Mouse (Mus musculus) brain, embryonic 14.5 days (tissue): ENCODE measurements at regions not wholly inside any gene's neighbourhood (a gene's known extent, or its start where the extent isn't known, plus 50 kb on each side); places are given as distances from the start of the nearest gene placed in this dataset.
A peak's percentile ranks its signal among the peaks of the same experiment; 100 is the strongest.

Source experiments
- DNase-seq: peaks from one replicate; pipeline ENCODE4 v3.0.0-alpha.2; 2011; ENCODE audit warnings: low read depth
- CTCF ChIP-seq: fragments of 200-500 bp; IDR thresholded peaks from 2 replicates; pipeline ENCODE4 v1.5.1; 2012; ENCODE audit warnings: inconsistent platforms, mild to moderate bottlenecking, moderate library complexity, borderline replicate concordance; ENCODE audit not compliant: insufficient read depth, insufficient read length; ENCODE audit errors: extremely low read depth
- POLR2A ChIP-seq: fragments of 200-500 bp; IDR thresholded peaks from 2 replicates; pipeline ENCODE4 v1.6.1; 2012; ENCODE audit warnings: mild to moderate bottlenecking, inconsistent platforms, borderline replicate concordance; ENCODE audit not compliant: poor library complexity, insufficient read depth, insufficient read length, severe bottlenecking; ENCODE audit errors: extremely low read depth

DNA sequence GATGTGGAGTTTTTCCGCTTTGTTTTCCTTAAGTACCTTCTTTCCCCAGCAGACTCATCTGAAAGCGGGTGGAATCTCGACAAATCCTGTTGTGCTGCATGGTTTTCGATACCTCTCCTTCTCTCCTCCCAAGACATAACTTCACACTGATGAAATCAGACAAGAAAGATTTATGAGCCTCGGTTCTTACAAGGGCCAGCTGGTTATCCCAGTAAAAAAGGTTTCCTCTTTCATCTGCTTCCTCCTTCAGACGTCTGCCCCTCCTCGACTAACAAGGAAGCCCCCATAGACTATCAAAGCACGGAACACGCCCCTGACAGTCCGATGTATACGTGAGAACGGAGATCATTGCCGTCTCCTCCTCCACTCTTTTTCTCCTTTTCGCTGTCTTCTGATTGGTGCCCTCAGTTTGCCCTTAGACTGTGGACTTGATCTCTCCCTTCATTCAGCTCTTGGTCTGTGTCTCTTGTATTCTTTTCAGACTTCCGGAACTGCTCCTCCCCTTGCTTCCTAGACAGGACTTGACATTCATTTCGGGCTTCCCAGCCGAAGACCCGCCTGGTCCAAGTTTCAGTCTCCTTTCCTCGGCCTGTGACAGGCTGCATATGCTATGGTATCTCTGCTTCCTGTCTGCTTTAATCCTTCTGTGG, 474.4 kb downstream of the Klf5 start:
- TF ChIP-seq CTCF (no peak), POLR2A (no peak)
- DNase-seq: no peak

DNA sequence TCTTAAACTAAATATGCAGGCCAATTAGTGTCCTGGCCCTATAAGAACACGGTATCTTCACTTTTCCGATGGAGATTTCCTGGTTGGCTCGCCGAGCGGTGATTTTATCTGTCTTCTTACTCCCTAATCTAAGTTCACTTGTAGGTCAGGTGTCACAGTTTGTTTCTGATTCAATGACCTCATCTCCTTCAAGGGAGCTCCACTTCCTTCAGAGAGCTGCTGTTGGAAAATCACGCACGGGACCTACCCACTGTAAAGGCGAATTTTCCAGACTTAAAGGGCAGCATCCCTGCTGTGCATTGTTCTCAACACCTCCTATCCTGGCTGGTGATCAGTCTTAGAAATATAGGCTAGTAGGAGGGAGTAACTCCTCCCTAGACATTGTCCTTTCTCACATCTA, 480.0 kb downstream of the Klf5 start:
- TF ChIP-seq CTCF: no peak
- TF ChIP-seq POLR2A: no peak
- DNase-seq: no peak

DNA sequence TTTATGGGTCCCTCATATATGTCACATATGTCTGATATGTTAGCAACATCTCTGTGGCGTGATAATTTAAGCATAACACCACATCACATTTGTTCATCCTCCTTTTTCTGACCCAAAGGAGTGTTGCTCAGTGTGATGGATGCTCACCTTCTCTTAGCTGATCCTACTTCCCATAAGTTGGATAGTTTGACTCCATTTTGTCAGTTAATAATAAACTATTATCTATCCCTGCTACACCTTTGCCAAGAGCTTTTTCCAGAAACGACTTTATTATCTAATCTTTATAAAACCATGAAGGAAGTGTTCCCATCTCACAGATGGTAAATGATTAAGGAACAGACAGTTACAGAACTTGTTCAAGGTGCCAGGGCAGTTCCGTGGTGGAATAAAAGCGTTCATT, 480.5 kb downstream of the Klf5 start:
- TF ChIP-seq CTCF (no peak), POLR2A (no peak)
- no peak for DNase-seq

DNA sequence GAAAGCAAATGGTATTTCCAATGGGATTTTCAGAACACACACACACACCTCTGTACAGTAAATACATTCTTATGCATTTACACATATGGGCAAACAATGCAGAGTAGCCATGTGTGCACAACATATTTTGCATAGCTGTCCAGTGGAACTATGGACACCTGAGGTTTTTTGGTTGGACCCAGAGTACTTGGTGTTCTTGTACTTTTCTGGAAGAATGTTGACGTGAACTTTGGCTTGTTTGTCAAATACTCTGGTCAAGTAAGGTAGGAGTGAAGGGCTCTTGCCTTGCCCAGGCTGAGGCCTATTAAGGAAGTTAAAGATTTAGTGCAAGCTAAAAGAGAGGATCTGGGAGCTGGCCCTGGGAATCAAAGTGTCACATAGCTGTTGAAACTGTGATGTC, 485.2 kb downstream of the Klf5 start:
- no peak for DNase-seq
- TF ChIP-seq POLR2A (no peak), CTCF (no peak)

DNA sequence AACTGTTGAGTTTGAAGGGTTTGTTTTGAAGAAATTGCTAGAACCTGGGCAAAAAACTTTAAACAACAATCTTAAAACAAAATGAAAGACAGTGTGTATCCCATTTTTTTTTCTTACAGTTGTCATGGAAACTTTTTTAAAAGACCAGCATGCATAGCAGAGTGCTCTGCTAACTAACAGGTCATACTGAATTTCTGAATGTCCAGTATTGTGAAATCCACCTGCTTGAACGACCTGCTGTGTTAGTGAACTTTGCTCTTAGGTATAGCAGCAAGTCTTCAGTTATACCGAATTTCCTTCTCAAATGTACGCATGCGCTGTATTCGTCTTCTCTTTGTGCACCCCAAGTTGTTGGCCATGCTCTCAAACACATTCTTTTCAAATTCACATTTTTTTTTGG, 486.6 kb downstream of the Klf5 start:
- no peak for TF ChIP-seq POLR2A
- no peak for TF ChIP-seq CTCF
- DNase-seq: no peak

DNA sequence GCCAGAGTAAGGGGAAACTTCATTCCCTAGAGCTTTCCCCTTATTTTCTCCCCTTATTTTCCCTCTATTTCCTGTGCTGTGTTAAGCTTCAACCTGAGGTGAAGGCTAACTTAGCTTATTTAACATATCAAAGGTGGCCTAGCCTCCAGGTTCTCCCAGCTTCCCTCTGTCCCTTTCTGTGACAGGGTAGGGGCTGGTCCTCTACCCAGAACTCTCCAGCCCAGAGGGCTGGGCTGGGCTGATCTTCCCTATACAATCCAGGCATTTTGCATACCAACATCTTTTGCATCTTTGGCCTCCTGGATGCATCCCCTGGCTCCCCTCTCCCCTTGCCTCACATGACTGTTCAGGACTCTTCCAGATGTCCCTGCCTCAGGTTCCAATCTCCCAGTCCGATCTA, 487.9 kb downstream of the Klf5 start:
- DNase-seq: no peak

DNA sequence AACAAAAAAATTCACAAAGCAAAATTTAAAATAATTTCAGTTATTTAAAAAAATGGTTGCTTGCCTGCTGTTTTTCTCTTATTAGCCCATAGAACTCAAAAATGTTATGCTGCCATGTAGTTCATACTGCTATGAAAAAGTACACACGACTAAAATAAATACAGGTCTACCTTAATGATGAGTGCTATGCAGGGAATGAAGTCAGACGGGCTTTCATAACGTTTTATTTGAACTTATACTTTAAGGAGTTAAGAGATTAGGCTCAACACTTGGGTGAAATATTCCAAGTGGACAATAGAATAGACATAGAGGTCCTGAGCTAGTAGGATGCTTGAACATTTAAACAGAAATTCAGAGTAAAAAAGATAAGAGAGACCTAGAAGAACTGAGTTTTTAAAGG, 489.7 kb downstream of the Klf5 start:
- TF ChIP-seq POLR2A (no peak), CTCF (no peak)
- DNase-seq: no peak

More for the DNA sequence above, 487.9 kb downstream of the Klf5 start:
- TF ChIP-seq CTCF (no peak), POLR2A (no peak)

DNA sequence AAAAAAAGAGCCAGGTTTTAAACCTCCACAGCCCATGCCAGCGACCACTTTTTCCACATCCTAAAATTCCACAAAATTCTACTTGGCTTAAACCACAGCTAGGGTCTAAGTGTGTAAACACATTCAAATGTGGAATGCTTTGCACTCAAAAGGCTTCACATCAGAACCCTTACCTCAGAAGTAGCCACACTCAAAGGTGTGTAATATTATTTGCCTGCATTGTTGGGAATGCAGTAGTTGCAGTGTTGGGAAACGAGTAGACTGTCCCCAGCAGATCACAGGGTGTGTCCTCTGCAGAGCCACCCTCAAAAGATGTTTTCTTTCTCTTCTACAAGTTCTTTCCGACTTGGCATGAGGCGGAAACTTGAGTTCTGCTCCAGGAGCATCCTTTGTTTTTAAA, 488.2 kb downstream of the Klf12 start:
- TF ChIP-seq CTCF (no peak), POLR2A (no peak)

DNA sequence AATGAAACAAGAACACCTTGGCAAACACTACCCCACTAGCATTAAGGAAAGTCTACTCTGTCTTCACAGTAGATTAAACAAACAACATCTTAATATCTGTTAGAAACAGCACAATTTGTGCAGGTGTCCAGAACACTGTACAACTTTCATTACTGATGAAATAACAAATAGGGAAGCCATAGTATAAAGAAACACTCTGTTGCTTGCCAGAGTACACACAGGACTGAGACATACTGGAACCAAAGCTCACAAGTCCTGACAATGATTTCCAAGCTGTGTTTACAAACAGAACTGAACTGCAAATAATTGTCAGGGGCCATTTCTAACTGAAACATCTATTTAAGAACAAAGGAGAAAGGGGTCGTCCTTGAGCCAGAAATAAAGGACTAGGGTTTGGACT, 478.4 kb downstream of the Klf12 start:
- TF ChIP-seq POLR2A (no peak), CTCF (no peak)

More for the DNA sequence above, 488.2 kb downstream of the Klf12 start:
- no peak for DNase-seq

DNA sequence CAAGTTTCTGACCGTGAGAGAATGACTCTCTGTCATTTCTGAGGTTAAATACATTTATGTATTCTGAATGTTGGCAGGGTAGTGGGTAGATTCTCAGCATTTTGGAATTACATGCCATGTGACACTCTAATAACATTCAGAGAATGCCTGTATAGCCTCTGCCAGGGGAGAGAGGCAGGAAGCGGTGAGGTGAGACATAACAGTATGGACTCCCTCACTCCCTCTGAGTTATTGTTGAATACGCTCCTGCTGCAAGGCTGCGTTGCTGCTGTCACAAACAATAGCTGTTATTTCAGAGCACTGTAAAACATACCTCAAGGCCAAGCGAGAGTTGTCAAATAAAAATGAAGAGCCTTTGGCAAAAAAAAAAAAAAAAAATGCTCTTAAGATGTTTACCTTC, 477.9 kb downstream of the Klf12 start:
- peak; percentile 48 for DNase-seq

More for the DNA sequence above, 478.4 kb downstream of the Klf12 start:
- DNase-seq: no peak

DNA sequence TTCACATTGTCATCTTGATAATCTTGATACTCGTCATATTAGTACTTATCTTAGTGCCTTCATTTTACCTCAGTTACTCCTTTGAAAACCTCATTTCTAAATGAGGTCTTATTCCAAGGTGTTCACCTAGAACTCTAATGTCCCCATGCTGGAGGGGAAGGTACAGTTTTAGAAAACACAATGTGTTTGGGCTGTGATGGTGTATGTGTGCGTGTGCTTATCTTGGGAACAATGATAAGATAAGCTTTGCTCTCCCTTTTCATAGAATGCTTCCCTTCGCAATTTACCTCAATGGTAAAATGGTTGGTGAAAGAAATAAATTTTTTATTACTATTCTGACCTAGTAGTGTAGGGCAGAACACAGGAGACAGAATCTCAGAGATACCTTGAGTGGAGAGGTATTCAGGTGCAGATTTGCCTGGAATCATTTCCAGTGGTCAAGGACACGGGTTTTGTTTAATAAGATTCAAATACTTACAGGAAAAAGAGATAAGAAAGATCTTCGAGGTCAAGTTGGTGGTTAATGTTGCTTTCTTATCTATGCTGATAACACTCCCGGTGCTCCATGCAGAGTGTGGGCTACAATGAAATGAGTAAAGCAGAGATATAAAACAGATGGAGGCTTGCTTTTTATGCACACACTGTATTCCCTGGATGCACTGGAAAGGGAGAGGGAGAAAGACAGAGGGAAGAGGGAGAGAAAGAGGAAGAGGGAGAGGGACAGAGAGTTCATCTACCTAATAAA, 471.6 kb downstream of the Klf12 start:
- TF ChIP-seq CTCF: no peak
- TF ChIP-seq POLR2A: no peak
- DNase-seq: no peak

More for the DNA sequence above, 477.9 kb downstream of the Klf12 start:
- no peak for TF ChIP-seq CTCF
- TF ChIP-seq POLR2A: no peak
